Mouse (Mus musculus) cerebellum, adult 11-12 months (tissue): ENCODE measurements around the gene Ints7.

ENCODE experiments used
- DNase-seq: peaks from one replicate; pipeline ENCODE4 v3.0.0; 2022

Ints7 gene

GRCm38 (mm10) chr1:191585704-191586103 is 10.3 kb downstream of the Ints7 start:
- no peak for DNase-seq

- no peak for DNase-seq
These were observed 11.6 kb downstream of the Ints7 start for GRCm38 (mm10) chr1:191587062-191587461.

GRCm38 (mm10) chr1:191588749-191589148 is 13.3 kb downstream of the Ints7 start:
- DNase-seq = no peak

- DNase-seq = no peak
These were observed 16.7 kb downstream of the Ints7 start for GRCm38 (mm10) chr1:191592016-191592720.

- no peak for DNase-seq
These were observed 20.6 kb downstream of the Ints7 start for GRCm38 (mm10) chr1:191596076-191596475.

- DNase-seq = no peak
These were observed 23.8 kb downstream of the Ints7 start for GRCm38 (mm10) chr1:191599210-191599609.

GRCm38 (mm10) chr1:191604690-191605089 is 29.3 kb downstream of the Ints7 start:
- DNase-seq = no peak

GRCm38 (mm10) chr1:191609051-191609450 is 33.6 kb downstream of the Ints7 start:
- no peak for DNase-seq

- DNase-seq = no peak
These were observed 34.1 kb downstream of the Ints7 start for GRCm38 (mm10) chr1:191609578-191609977.

- DNase-seq = no peak
These were observed 34.9 kb downstream of the Ints7 start for GRCm38 (mm10) chr1:191610357-191610756.

GRCm38 (mm10) chr1:191611686-191612085 is 36.2 kb downstream of the Ints7 start:
- no peak for DNase-seq

GRCm38 (mm10) chr1:191612877-191613276 is 37.4 kb downstream of the Ints7 start:
- DNase-seq = no peak

- DNase-seq = no peak
These were observed 40.8 kb downstream of the Ints7 start for GRCm38 (mm10) chr1:191616245-191616644.

GRCm38 (mm10) chr1:191617589-191617988 is 42.2 kb downstream of the Ints7 start:
- DNase-seq = no peak

- no peak for DNase-seq
These were observed 42.8 kb downstream of the Ints7 start for GRCm38 (mm10) chr1:191618067-191618766.

- DNase-seq = no peak
These were observed 45.7 kb downstream of the Ints7 start for GRCm38 (mm10) chr1:191621096-191621495.

GRCm38 (mm10) chr1:191622801-191623200 is 47.4 kb downstream of the Ints7 start:
- DNase-seq = no peak

GRCm38 (mm10) chr1:191624492-191624891 is 49.1 kb downstream of the Ints7 start:
- DNase-seq = no peak

- DNase-seq = no peak
These were observed 49.6 kb downstream of the Ints7 start for GRCm38 (mm10) chr1:191625026-191625425.

GRCm38 (mm10) chr1:191625620-191626019 is 50.2 kb downstream of the Ints7 start:
- no peak for DNase-seq

GRCm38 (mm10) chr1:191628457-191629169 is 53.2 kb downstream of the Ints7 start:
- DNase-seq = no peak

GRCm38 (mm10) chr1:191629170-191629636 is 53.8 kb downstream of the Ints7 start:
- DNase-seq = no peak

- DNase-seq = no peak
These were observed 57.2 kb downstream of the Ints7 start for GRCm38 (mm10) chr1:191632511-191633095.
